Mouse (Mus musculus) heart, adult 9 months (tissue): ENCODE data around the gene Col4a4.

Experiments used
- DNase-seq, 2 experiments: peaks; one replicate each; pipeline ENCODE4 v3.0.0; 2022; ENCODE audit warnings: low spot score in 2 of 2

Col4a4 gene

GRCm38 (mm10) chr1:82577915-82578314 is 8.7 kb downstream of the Col4a4 start:
- peak; percentile 40 to 52 for DNase-seq

DNA sequence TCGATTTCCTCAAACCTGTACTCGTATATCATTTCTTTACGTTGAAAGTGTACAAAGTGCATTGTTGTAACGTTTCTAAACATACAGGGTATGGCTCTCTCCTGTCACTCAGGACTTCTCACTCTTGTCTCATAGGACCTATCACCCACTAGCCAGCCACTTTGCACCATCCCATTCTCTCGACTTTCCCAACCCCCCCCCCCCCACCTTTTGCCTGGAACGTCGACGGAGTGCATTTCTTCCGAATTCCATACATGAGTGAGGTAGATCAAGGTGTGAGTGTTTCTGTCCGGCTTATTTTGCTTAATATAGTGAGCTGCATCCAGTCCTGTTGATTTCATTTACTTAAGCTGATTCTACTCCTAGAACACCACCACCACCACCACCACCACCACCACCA is 9.3 kb downstream of the Col4a4 start:
- no peak for DNase-seq

- no peak for DNase-seq
Observed at GRCm38 (mm10) chr1:82576182-82576581, 10.5 kb downstream of the Col4a4 start.

GRCm38 (mm10) chr1:82575681-82576080 is 11.0 kb downstream of the Col4a4 start:
- no peak for DNase-seq

GRCm38 (mm10) chr1:82571758-82572157 is 14.9 kb downstream of the Col4a4 start:
- no peak for DNase-seq

DNA sequence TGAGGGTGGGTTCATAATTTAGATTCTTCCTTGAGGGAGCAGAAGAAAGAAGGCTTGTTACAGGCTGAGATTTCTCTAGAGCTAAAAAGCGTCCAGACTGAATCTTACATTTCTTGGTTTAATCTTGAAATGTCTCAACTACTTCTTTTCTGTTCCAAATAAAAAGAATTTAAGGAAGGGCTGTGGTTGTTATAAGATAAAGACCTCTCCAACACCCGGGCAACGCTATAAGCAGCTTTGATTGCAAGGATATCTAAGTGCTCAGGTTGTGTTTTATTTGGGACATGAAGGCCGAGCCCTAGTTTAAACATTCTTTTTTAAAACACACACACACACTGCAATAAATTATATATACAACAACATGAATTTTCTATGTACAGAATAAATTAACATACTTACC is 17.2 kb downstream of the Col4a4 start:
- DNase-seq, result no peak

GRCm38 (mm10) chr1:82560223-82560622 is 26.4 kb downstream of the Col4a4 start:
- no peak for DNase-seq

- no peak for DNase-seq
Observed at GRCm38 (mm10) chr1:82554889-82555288, 31.8 kb downstream of the Col4a4 start.

GRCm38 (mm10) chr1:82554443-82554850 is 32.2 kb downstream of the Col4a4 start:
- DNase-seq, result peak in 1 of 2 experiments; percentile 10

GRCm38 (mm10) chr1:82545199-82545960 is 41.3 kb downstream of the Col4a4 start:
- DNase-seq, result no peak

- no peak for DNase-seq
Observed at GRCm38 (mm10) chr1:82544419-82545185, 42.0 kb downstream of the Col4a4 start.

DNA sequence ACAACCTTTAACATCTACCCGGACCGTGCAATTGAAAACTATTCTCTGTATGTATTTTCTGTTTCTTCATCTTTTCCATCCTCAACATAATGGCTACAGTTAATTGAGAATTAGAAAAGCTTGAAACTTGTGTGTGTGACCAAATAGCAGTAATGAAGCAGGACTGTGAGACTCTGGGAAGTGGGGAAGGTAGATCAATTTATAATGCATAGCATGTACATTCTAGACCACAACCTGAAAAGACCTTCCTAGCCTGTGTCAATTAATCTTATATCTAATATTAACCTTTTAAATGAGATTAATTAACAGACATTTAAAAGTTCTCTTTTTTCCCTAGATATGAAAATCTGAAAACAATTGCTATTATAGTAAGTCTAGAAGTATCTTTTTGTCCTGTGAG is 42.7 kb downstream of the Col4a4 start:
- no peak for DNase-seq

DNA sequence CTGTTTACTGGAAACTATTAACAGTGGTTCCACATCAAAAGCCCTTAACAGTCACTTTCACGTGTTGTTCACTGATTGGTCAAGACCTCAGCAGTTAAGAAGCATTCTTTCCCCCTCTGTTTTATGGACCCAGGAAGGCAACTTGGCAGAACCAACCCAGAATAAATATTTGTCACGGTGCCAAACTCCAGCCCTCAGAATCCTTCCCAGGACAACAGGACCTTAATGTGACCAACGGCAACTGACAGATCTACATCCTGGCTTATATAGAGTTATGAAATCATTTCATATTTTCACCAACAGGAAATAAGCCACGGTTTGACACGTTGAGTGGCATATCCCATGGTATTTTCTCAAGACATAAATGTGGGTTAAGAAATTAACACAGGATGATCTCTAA is 46.6 kb downstream of the Col4a4 start:
- no peak for DNase-seq

GRCm38 (mm10) chr1:82537848-82538247 is 48.8 kb downstream of the Col4a4 start:
- no peak for DNase-seq

- no peak for DNase-seq
Observed at GRCm38 (mm10) chr1:82536515-82537174, 50.0 kb downstream of the Col4a4 start.

- no peak for DNase-seq
Observed at GRCm38 (mm10) chr1:82527931-82528330, 58.7 kb downstream of the Col4a4 start.

- no peak for DNase-seq
Observed at GRCm38 (mm10) chr1:82491954-82492353, 94.7 kb downstream of the Col4a4 start.

DNA sequence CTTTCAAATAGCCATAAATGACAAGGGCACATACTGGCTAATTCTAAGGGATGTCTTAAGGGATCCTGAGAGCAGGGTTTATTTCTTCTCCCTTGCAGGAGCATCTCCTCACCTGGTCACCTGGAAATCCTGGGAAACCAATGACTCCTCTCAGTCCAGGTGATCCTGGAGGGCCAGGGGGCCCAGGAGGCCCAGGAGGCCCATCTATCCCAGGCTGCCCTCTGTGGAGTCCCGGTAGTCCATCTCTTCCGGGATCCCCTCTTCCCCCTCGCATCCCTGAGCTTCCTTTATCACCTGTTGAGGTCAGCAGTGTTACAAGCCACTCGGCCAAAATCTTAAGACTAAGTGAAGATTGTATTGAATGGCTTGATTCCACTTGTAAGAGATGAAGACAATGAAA is 100.3 kb downstream of the Col4a4 start:
- no peak for DNase-seq

- DNase-seq, result no peak
Observed at GRCm38 (mm10) chr1:82482371-82482770, 104.3 kb downstream of the Col4a4 start.

DNA sequence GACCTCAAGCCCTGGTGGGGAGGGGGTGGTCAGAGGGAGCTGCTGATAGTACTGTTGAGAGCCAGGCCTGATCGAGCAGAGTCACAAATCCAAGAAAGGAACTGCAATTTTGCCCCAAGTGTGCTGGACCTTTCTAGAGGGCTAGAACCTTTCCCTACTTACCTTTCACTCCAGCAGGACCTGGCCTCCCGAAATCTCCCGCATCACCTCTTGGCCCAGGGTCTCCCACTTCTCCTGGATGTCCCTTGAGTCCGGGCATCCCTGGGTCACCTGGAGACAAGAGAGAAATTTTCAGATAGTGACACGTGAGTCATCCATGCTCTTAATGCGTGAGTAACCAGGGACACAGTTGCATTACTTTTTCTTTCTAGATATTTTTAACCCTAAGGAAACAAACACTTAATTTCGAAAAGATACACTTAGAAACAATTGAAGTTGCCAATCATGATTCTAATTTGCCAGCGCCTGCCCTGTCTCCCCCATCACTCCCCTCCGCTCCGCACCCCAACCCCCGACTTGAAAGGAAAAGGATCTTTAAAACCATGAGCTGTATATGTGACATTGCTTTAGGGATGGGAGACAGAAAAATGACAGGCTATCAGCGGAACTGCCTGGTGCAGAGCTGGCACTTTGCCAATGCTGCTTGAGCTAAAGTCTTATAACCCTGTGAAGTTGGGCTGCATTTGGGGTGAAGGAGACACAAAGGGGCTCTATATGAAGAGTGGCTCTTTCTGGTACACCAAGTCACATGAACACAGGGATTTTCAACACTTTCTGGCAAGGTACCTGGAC is 106.8 kb downstream of the Col4a4 start:
- no peak for DNase-seq

GRCm38 (mm10) chr1:82476746-82477145 is 109.9 kb downstream of the Col4a4 start:
- DNase-seq, result peak; percentile 11 to 23

GRCm38 (mm10) chr1:82476256-82476655 is 110.4 kb downstream of the Col4a4 start:
- peak; percentile 16 to 26 for DNase-seq
